Mouse (Mus musculus) brain, embryonic 14.5 days (tissue): Measurements from ENCODE around the gene Plxna1.

Source experiments
- CTCF ChIP-seq: fragments of 200-500 bp; IDR thresholded peaks from 2 replicates; pipeline ENCODE4 v1.5.1; 2012; ENCODE audit warnings: inconsistent platforms, mild to moderate bottlenecking, moderate library complexity, borderline replicate concordance; ENCODE audit not compliant: insufficient read depth, insufficient read length; ENCODE audit errors: extremely low read depth
- POLR2A ChIP-seq: fragments of 200-500 bp; IDR thresholded peaks from 2 replicates; pipeline ENCODE4 v1.6.1; 2012; ENCODE audit warnings: mild to moderate bottlenecking, inconsistent platforms, borderline replicate concordance; ENCODE audit not compliant: poor library complexity, insufficient read depth, insufficient read length, severe bottlenecking; ENCODE audit errors: extremely low read depth

- no peak for TF ChIP-seq CTCF
- no peak for TF ChIP-seq POLR2A
Measured at GRCm38 (mm10) chr6:89282626-89283025, 79.8 kb downstream of the Plxna1 start.
